8 mouse cellular contexts compared by ENCODE assay signal in genomic region chr13:74529372-74529715, GRCm38 (mm10). TPM values are rescaled to one million over a fixed set of nuclear protein-coding genes. Genes with fewer than 3 reads are reported as not detected.
DNase-seq lines count a peak whose midpoint lies in the region; ATAC-seq and TF ChIP-seq lines count a peak whose summit lies in the region.
"Not testable (repeated sequence)": the region's sequence is repeated elsewhere in the genome, so short reads cannot be mapped to it uniquely, and the experiment has no call there.

No protein-coding gene starts in this region.

- H3K36me3 ChIP-seq in embryonic facial prominence, embryonic 12.5 days; forebrain, postnatal 0 days (ENCODE audit: insufficient read depth); heart, embryonic 16.5 days (ENCODE audit: control insufficient read depth, insufficient read depth); intestine, embryonic 14.5 days (ENCODE audit: control insufficient read depth, insufficient read depth, low read length); liver, embryonic 11.5 days (ENCODE audit: control insufficient read depth, insufficient read depth, low read length); neural tube, embryonic 12.5 days: not testable (repeated sequence)

- DNase-seq in 416B (ENCODE audit: low read depth): peak; percentile 1
- not testable (repeated sequence) for DNase-seq in forebrain, postnatal 0 days; intestine, embryonic 14.5 days (ENCODE audit: low spot score); liver, embryonic 11.5 days (ENCODE audit: low spot score)

- H3K4me1 ChIP-seq in embryonic facial prominence, embryonic 12.5 days; forebrain, postnatal 0 days (ENCODE audit: insufficient read depth); heart, embryonic 16.5 days (ENCODE audit: control insufficient read depth, insufficient read depth, low read length); intestine, embryonic 14.5 days (replicated peaks; ENCODE audit: control insufficient read depth, insufficient read depth, low read length); liver, embryonic 11.5 days (replicated peaks; ENCODE audit: control insufficient read depth, insufficient read depth, low read length); neural tube, embryonic 12.5 days: not testable (repeated sequence)

- H3K9me3 ChIP-seq in embryonic facial prominence, embryonic 12.5 days; forebrain, postnatal 0 days (ENCODE audit: low read length); heart, embryonic 16.5 days (replicated peaks; ENCODE audit: control insufficient read depth, low read length); intestine, embryonic 14.5 days (ENCODE audit: control insufficient read depth, low read length); liver, embryonic 11.5 days (ENCODE audit: control insufficient read depth, low read length); neural tube, embryonic 12.5 days: not testable (repeated sequence)

- TF ChIP-seq CTCF in forebrain, postnatal 0 days (IDR thresholded peaks at IDR 0.05; ENCODE audit: low read depth): not testable (repeated sequence)

- H3K9ac ChIP-seq in embryonic facial prominence, embryonic 12.5 days; forebrain, postnatal 0 days; heart, embryonic 16.5 days (ENCODE audit: low read length); intestine, embryonic 14.5 days (ENCODE audit: low read length); liver, embryonic 11.5 days (ENCODE audit: low read depth, low read length); neural tube, embryonic 12.5 days: not testable (repeated sequence)

- H3K4me3 ChIP-seq in embryonic facial prominence, embryonic 12.5 days; forebrain, postnatal 0 days (ENCODE audit: low read depth, low read length); heart, embryonic 16.5 days (ENCODE audit: low read length); intestine, embryonic 14.5 days (ENCODE audit: low read depth, low read length); liver, embryonic 11.5 days (ENCODE audit: low read depth, low read length); neural tube, embryonic 12.5 days: not testable (repeated sequence)

- peak; percentile 61 for ATAC-seq in embryonic facial prominence, embryonic 12.5 days (ENCODE audit: insufficient number of reproducible peaks, insufficient read depth, low FRiP score, low TSS enrichment)
- peak; percentile 29; the same call in 1 of the 2 replicates for ATAC-seq in forebrain, postnatal 0 days
- 0 out of 2 replicates have a peak, but pooled peaks have one; percentile 10 for ATAC-seq in heart, embryonic 16.5 days (replicated peaks; ENCODE audit: extremely low read depth, insufficient read depth, low FRiP score)
- ATAC-seq in intestine, embryonic 14.5 days (replicated peaks; ENCODE audit: low FRiP score, low TSS enrichment, low read depth): peak; percentile 47; the same call in 1 of the 2 replicates
- ATAC-seq in liver, embryonic 11.5 days (replicated peaks; ENCODE audit: low FRiP score): peak; percentile 45; the same call in 1 of the 2 replicates
- ATAC-seq in megakaryocyte-erythroid progenitor cell, adult 5-6 weeks (replicated peaks; ENCODE audit: low FRiP score, low TSS enrichment, poor library complexity, severe bottlenecking): peak; percentile 79
- ATAC-seq in neural tube, embryonic 12.5 days (ENCODE audit: low FRiP score, low read depth): peak; percentile 68; the same call in 1 of the 2 replicates

- H3K27ac ChIP-seq in embryonic facial prominence, embryonic 12.5 days; forebrain, postnatal 0 days (ENCODE audit: low read depth, low read length); heart, embryonic 16.5 days (ENCODE audit: low read length); intestine, embryonic 14.5 days (ENCODE audit: low read depth); liver, embryonic 11.5 days (ENCODE audit: low read depth, low read length); neural tube, embryonic 12.5 days: not testable (repeated sequence)

- 16% methylated on average over 1 of the region's 1 CpGs for WGBS in embryonic facial prominence, embryonic 12.5 days
- WGBS in forebrain, postnatal 0 days: 32% methylated on average over 1 of the region's 1 CpGs
- 23% methylated on average over 1 of the region's 1 CpGs for WGBS in heart, embryonic 16.5 days
- WGBS in intestine, embryonic 14.5 days: 39% methylated on average over 1 of the region's 1 CpGs
- WGBS in liver, embryonic 11.5 days: 23% methylated on average over 1 of the region's 1 CpGs
- WGBS in neural tube, embryonic 12.5 days: 15% methylated on average over 1 of the region's 1 CpGs

- not testable (repeated sequence) for H3K27me3 ChIP-seq in embryonic facial prominence, embryonic 12.5 days; forebrain, postnatal 0 days (ENCODE audit: insufficient read depth, low read length); heart, embryonic 16.5 days (ENCODE audit: control insufficient read depth, insufficient read depth, low read length); intestine, embryonic 14.5 days (replicated peaks; ENCODE audit: control insufficient read depth, insufficient read depth, low read length); liver, embryonic 11.5 days (replicated peaks; ENCODE audit: control insufficient read depth, insufficient read depth, low read length); neural tube, embryonic 12.5 days (replicated peaks)

- H3K4me2 ChIP-seq in embryonic facial prominence, embryonic 12.5 days (replicated peaks); forebrain, postnatal 0 days (ENCODE audit: low read depth); heart, embryonic 16.5 days (ENCODE audit: low read depth, low read length); intestine, embryonic 14.5 days (ENCODE audit: low read length); liver, embryonic 11.5 days; neural tube, embryonic 12.5 days (replicated peaks): not testable (repeated sequence)

RNA-seq across cellular contexts. Expression of gene Zfp825, which starts 35.6 kb away (rescaled TPM):
- polyA plus RNA-seq in embryonic facial prominence, embryonic 12.5 days (2016; fragmentation: Nextera tagmentation; extraction: Ambion mirVana): 22.4 and 22.9 TPM in 2 replicates
- total RNA-seq in forebrain, postnatal 0 days (2014; rRNA removed): 7.0 and 13.5 TPM in 2 replicates
- 7.8 and 10.8 TPM in 2 replicates for polyA plus RNA-seq in forebrain, postnatal 0 days (2015; fragmentation: Nextera tagmentation; extraction: Ambion mirVana)
- polyA plus RNA-seq in heart, embryonic 16.5 days (2015; fragmentation: Nextera tagmentation; extraction: Ambion mirVana): 15.0 and 18.3 TPM in 2 replicates
- polyA plus RNA-seq in intestine, embryonic 14.5 days (2014; fragmentation: Nextera tagmentation; extraction: Ambion mirVana): 16.1 and 20.3 TPM in 2 replicates
- 17.7 and 18.3 TPM in 2 replicates for polyA plus RNA-seq in liver, embryonic 11.5 days (2014; fragmentation: Nextera tagmentation; extraction: Ambion mirVana)
- total RNA-seq in megakaryocyte-erythroid progenitor cell, adult 5-6 weeks (2014; fragmentation: Nextera tagmentation): 10.5 and 15.8 TPM in 2 replicates
- total RNA-seq in megakaryocyte-erythroid progenitor cell, adult 5-6 weeks (2017): 3.4 and 15.7 TPM in 2 replicates
- 14.5 and 18.0 TPM in 2 replicates for polyA plus RNA-seq in neural tube, embryonic 12.5 days (2016; fragmentation: Nextera tagmentation; extraction: Ambion mirVana)

Comparison
In these comparisons a context has a peak if more than half of its experiments do, and no peak if none do; other contexts are left out.
1. ATAC-seq: peak in every context shown above with its lines; median percentile 79 in megakaryocyte-erythroid progenitor cell, adult 5-6 weeks; 68 in neural tube, embryonic 12.5 days; 61 in embryonic facial prominence, embryonic 12.5 days; 47 in intestine, embryonic 14.5 days; 45 in liver, embryonic 11.5 days; 29 in forebrain, postnatal 0 days; 10 in heart, embryonic 16.5 days.